Mouse (Mus musculus) 3T3-L1 (cell line): Measurements from ENCODE around the gene Ecel1.

Experiments used
- DNase-seq: peaks from one replicate; pipeline ENCODE4 v3.0.0-alpha.2; 2015; ENCODE audit warnings: low read depth, low spot score

The Ecel1 gene

DNA sequence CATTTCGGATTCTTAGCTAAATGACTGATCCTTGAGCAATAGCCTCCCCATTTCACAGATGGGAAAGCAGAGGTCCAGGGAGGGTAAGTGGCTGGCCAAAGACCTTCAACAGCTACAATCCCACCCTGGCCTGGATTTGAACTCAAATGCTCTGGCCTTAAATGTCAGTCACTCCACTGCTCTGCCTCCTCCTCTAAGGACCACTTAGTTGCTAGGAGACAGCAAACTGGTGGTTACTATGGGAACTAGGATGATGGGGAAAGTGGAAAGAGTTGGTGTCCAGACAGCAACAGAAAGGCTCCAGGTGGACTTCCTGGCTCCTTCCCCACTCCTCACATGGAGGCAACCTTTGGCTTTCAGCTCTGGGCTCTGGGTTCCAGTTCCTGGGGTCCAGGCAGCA is 15.0 kb upstream of the Ecel1 start:
- no peak for DNase-seq

DNA sequence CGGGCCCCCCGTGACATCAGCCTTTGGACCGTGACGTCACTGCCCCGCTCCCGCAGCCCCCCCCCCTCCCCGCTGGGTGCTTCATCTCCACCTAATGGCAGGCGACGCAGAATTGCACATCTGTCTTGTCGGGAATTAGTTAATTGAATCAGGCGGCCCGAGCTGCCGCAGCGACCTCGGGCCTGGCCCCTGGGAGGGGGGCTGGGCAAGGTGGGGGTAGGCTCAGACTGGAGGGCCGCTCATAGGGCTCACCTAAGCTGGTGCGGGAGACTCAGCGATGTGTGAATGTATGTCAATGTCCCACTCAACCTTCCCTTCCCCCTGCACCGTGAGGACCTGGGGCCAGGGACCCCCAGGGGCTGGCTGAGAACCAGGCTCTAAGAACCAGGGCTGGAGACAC is 14.1 kb upstream of the Ecel1 start:
- no peak for DNase-seq

DNA sequence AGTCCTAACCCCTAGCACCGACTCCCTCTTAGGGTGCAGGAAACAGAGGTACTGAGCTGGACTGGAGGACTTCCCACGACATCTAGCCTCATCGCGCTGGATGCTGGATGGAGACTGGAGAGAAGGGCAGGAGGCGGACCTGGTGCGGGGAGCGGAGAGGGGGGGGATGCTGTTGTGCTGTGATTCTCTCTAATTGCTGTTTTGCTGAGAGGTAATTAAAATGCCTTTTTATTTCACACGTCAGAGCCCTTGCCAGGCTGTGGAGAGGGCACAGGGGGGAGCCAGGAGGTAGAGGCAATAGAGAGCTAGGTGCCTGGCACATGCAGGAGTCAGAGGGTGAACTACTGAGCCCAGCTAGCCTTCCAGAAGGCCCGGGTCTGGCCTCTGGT is 8.5 kb upstream of the Ecel1 start:
- DNase-seq: no peak

GRCm38 (mm10) chr1:87164164-87164795 is 8.0 kb upstream of the Ecel1 start:
- no peak for DNase-seq

DNA sequence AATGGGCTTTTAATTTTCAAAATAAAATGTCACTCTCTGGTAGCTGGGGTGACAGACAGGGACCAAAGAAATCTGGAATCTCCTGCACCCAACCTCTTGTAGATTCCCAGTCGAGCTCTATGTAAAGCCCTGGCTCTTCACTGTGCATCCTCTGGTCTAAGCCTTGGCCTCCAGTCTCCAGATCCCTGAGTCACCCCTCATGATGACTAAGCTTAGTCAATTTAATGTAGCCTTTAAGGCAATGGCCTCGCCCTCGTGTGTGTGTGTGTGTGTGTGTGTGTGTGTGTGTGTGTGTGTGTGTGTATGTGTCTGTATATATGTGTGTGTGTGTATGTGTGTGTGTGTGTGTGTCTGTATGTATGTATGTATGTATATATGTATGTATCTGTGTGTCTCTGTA is 3.1 kb upstream of the Ecel1 start:
- DNase-seq: peak; percentile 80

DNA sequence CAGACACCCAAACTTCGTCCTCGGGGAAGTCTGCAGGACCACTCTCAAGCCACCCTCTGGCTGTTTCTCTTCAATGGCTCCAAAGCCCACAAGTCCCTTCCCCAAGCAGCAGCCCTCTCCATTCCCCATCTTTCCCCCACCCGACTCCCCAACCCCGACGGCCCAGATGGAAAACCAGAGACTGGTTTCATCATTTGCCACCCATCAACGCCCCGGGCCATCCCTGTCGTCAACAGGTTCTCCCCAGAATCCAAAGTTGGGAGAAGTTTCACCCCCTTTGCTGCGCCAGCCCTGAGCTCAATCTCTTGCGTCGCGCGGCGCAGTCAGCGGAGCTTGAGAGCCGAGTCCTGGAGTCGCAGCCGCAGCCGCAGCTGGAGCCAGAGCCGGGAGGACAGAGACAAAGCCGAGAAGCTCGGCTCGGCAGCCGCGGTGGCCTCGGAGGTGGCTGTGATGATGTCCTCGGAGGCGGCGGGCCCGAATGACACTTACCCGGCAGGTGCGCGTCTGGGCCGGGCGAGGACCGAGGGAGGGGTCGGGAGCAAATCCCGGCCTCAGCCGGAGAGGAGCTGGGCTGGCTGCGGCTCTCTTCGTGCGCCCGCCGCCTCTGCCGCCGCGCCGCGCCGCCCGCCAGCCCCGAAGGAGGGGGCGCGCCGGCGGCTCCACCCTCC is 656 bp downstream of the Ecel1 start:
- no peak for DNase-seq

DNA sequence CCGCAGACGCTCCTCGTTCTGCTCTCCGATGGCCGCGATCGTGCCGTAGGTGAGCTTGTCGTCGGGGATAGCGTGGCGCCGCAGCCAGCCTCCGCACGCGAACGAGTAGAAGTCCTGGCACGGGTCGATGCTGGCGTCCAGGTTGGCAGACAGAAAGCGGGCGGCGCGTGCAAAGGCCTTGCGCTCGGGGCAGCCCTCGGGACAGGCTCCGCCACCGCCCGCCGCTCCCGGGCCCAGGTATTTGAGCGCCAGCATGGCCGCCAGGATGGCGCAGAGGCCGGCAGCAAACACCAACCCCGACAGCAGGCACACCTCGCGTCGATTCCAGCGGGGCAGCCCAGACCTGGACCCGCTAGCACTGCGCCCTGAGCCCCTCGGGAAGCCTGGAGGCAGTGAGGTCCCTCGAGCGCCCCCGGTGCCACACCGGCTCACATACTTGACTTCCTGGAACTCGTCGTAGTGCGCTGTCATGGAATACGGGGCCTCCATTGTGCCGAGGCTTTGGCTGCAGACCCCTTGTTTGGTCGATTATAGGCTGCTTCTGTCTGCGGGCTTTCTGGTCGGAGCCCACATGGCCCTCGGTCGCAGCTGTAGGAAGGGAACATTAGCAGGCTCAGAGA is 1.7 kb downstream of the Ecel1 start:
- no peak for DNase-seq

GRCm38 (mm10) chr1:87153776-87154500 is 2.4 kb downstream of the Ecel1 start:
- no peak for DNase-seq

DNA sequence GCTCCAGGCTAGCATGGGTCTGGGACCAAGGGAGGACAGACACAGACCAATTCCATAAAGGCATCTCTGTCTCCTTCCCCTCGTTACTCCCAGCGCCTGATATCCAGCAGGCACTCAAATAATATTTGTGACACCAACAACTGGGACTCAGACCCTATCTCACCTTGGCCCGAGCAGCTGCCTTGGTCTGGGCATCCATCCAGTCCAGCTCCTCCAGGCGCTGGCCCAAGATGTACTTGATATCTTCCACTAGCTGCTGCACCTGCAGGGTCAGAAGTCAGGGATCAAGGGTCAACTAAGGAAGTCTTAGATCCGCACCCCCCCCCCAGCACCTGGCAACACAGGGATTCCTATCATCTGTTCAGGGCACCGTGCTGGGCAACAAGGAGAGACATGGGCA is 5.0 kb downstream of the Ecel1 start:
- DNase-seq: no peak

DNA sequence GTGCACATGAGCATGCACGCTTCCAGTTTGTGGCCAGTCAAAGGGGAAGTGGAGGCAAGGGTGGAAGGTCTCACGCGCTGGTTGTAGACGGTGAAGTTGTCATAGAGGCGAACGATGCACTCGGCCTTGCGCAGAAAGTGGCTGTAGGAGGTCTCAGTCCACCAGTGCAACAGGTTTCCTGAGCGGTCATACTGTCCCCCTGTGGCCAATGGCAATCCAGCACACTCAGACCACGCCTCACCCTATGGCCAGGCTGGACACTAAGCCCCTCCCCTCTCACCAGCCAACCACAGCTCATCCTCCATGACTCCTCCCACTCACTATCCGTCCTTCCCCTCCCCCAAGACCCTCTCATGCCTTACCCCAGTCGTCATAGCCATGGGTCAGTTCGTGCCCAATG is 6.9 kb downstream of the Ecel1 start:
- no peak for DNase-seq

DNA sequence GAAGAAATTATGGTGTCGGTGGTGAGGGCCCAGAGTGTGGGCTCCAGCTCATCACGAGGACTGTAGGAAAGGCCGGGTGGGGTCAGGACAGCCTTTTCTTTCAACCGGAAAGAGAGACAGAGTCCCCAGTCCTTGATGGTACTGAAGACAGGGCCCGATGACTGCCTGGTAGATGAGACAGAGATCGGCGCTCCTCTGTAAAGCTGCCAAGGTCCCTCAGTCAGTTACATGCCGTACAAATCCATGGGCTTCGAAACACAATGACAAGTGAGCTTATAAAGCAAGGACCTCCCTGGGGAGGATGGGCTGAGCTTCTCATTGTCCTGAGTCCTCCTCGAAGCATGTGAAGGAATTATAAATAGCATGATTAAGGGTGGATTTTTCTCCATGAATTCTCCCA is 13.2 kb downstream of the Ecel1 start:
- peak; percentile 29 for DNase-seq

GRCm38 (mm10) chr1:87142456-87142855 is 13.9 kb downstream of the Ecel1 start:
- DNase-seq: peak; percentile 96

GRCm38 (mm10) chr1:87141550-87141949 is 14.8 kb downstream of the Ecel1 start:
- no peak for DNase-seq

- DNase-seq: peak; percentile 87
Measured at GRCm38 (mm10) chr1:87131803-87132202, 24.5 kb downstream of the Ecel1 start.

- DNase-seq: no peak
Measured at GRCm38 (mm10) chr1:87127206-87128030, 28.9 kb downstream of the Ecel1 start.

DNA sequence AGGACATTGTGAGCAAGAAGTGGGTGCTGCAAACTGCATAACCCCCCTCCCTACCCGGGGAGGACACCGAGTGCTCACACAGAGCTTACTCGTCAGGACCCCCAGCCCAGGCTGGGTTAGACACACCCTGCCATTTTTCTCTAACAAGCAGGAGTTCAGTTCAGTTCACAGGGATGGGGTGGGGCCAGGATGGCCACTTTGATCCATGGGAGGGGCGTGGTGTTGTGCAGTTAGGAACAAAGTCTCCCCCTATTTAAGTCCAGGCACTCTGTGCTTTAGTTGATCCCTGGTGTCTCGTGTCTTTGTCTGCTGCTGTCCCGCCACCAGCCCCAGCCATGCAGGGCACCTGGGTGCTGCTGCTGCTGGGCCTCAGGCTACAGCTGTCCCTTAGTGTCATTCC is 31.6 kb downstream of the Ecel1 start, which contains the start of gene Akp3:
Gene Akp3 (plus strand): TSS at position 301 of the 400 bp plus-strand sequence.
- DNase-seq: no peak

GRCm38 (mm10) chr1:87114784-87115183 is 41.5 kb downstream of the Ecel1 start:
- peak; percentile 73 for DNase-seq

DNA sequence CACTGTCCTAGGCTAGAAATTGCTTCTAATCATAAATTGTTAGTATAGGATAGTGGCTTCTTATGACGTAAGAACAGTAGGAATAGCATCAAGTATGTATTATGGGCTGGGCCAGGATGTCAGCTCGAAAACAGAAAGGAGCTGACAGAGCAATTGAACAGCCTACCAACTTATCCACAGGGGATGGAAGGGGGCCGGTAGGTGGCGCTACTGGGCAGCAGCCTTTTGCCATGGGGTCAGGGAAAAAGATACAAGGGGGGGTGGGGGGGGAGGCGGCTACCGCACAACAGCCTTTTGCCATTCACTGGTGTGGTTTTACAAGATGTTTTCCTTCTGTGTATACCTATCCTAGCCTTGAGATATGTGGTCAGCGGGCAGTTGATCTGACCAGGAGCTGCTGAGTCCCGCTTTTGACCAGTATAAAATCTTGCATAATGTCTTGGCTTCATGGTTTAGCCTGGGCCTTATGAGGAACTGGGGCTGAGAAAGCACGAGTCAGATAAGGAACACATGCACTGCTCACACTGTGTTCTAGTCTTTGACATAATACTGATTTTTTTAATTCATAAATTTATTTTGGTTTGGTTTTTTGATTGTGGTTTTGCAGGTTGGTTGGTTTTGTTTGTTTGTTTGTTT is 44.5 kb downstream of the Ecel1 start:
- no peak for DNase-seq

DNA sequence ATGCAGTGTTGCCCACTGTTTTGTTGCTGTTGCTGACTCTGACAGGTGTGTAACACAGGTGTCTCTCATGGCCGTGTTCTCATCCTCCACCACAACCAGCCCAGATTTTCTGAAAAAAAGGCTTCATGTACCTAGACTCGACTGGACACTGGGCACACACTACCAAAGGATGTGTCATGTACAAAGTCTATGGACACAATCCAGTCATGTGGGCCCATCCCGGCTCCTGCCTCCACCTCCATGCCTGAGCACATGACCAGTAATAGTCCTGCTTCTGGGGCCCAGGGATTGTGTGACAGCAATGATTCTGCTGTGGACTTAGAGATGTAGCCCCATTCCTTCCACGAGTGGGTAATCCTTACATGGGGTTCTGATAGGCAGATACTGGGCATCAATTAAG is 47.8 kb downstream of the Ecel1 start:
- no peak for DNase-seq

- DNase-seq: no peak
Measured at GRCm38 (mm10) chr1:87106536-87106935, 49.8 kb downstream of the Ecel1 start.

DNA sequence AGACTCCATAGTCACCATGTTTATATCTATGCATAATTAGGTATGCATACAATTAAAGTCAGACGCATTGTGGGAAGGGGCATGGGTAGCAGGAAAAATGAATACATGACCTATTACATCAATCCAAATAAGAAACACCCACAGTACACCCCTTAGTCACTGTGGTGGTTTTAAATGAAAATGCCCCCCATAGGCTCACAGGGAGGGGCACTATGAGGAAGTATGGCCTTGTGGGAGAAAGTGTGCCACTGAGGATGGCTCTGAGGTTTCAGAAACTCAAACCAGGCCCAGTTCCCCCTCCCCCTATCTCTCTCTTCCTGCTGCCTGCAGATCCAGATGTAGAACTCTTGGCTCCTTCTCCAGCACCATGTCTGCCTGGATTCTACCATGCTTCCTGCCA is 52.4 kb downstream of the Ecel1 start:
- no peak for DNase-seq
